Mouse (Mus musculus) monocyte, adult 5-6 weeks (primary cell): Measurements from ENCODE around the gene Mus81. TPM values are rescaled to one million over a fixed set of nuclear protein-coding genes. Genes with fewer than 3 reads are reported as not detected.

Experiments used
- ATAC-seq: fragments of 153-309, 156-312 bp; replicated peaks from 2 replicates; pipeline ENCODE4 v1.8.0; 2017; ENCODE audit warnings: mild to moderate bottlenecking; ENCODE audit not compliant: low TSS enrichment, insufficient number of reproducible peaks, severe bottlenecking, poor library complexity, low FRiP score
- total RNA-seq: library from RNA; stranded (forward); fragments of 200-1000, 200-491, 200-594 nt; gene quantifications from 3 replicates; pipeline ENCODE4 v1.2.3, GENCODE M21; 2017

Mus81 gene
- total RNA-seq, 1 experiment from 2014 or later = 8.7 TPM

DNA sequence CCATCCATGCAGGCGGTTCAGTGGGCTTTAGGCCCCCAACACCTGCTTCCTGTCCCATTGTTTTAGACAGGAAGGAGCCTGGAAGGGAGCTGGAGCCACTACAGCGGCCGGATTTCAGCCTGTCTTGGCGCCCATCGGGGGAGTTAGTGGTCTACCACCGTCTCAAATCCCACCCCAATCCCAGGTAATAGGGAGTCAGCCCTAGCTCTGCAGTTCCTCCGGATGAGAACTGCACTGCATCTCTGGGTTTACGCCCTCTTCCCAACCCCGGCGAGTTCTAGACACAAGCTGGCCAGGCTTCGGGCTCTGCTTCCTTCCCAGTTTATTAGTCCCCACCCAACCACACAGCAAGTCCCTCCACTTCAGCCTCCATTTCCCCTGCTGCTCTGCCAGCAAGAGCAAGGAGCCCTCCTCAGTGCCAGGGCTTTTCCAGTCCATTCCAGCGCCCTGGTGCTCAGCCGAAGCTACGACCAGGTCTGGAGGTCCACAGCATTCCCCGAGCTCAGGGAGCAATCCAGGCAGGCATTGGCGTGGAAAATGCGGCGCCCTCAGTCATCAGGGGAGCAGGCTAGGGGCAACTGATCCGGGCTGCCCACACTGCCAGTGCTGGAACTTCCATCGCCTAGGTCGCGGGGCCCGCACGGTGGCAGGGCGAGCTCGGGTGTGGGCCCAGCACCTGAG lies 31.8 kb downstream of the Mus81 start:
- ATAC-seq = no peak

DNA sequence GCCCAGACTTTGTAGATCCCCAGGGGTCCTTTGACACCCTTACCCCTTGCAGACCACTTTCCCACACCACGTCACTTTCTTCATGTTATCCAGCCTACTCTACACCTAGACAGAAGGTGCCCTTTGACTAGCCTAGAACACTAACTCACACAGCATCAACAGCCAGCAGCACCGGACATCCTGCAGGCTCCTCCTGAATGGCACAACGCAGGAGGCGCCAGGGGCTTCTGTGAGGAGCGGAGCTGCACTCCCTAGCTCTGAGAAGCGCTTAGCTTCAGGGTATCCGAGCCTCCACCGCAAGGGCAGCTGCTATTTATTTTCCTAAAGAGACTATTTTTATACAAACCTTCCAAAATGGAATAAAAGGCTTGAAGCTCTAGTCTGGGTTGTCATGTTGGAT lies 32.6 kb downstream of the Mus81 start:
- no peak for ATAC-seq

DNA sequence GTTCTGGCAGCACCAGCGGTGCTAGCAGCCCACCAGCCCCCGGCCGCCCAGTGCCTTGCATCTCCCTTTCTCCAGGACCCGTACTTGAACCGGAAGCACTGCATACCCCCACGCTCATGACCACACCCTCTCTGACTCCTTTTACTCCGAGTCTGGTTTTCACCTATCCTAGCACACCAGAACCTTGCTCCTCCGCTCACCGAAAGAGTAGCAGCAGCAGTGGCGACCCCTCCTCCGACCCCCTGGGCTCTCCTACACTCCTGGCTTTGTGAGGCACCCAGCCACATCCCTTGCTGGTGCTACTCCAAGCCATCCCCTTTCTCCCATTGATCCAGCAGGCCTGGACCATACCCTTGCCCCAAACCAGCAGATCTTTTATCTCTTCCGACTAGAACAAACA lies 33.2 kb downstream of the Mus81 start:
- no peak for ATAC-seq

DNA sequence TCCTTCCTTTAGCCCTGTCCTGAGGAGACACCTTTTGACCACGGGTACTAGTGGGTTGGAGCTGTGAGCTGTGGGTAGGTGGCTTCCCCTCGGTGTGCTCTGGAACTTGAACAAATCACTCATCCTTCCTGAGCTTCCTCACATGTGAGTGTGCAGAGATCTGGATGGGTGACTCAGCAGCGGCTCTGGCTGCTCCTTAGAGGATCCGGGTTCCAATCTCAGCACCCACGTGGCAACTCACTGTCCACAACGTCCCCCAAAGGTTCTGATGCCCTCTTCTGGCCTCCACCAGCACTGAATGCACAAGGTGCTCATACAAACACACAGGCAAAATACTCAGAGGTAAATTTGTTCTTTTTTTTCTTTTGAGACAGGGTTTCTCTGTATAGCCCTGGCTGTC lies 36.4 kb downstream of the Mus81 start:
- ATAC-seq = no peak

DNA sequence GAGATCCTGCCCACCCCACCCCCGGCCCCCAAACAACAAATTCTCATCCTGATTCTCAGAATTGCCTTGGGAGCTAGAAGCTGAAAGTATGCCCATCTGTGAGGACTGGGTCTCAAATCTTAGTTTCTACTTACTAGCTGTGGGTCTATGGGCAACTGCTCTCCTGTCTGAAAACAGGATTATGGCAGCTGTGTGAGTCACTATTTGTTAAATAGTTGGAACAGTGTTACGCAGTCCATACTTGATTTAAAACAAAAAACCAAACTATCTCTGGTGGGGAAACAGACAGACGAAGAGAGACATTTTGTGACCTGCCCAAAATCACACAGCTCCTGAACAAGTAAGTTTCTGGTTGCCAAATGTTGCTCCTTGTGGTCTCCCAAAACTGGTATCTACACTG lies 38.5 kb downstream of the Mus81 start:
- no peak for ATAC-seq

DNA sequence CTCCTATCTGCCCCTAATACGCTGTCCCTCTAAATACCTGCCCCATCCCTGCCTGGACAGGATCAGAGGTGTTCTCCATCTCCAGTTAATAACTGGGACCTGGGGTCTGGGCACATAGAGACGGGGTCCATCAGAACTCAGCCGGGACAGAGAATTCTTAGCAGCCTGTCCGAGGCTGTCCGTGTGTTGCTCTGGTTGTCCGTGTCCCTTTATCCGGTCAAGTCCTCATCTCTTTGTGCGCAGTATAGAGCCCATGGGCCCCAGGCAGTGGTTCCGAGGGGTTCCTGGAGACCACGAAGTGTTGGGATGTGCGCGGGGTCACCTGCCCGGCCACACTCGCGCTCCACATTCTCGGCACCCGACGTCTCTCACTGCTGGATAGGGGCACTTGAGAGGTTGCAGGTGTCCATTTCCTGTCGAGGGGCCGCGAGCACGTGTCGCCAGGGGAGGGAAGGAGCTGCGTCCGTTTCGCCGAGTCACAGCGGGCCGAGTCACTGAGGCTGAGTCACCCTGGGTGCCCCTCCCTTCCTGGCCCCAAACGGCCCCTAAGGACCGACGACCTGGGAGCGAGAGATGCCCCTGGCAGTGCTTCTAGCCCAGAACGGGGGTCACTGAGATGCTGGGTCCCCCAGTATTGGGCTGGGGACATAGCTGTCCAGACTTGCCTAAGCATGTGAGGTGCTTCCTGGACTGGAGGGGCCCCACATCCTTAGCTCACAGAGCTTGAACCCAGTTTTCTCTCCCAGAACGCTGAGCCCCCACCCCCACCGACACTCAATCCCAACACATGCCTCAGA lies 39.6 kb downstream of the Mus81 start:
- ATAC-seq = peak; percentile 29; the same call in 1 of the 2 replicates

DNA sequence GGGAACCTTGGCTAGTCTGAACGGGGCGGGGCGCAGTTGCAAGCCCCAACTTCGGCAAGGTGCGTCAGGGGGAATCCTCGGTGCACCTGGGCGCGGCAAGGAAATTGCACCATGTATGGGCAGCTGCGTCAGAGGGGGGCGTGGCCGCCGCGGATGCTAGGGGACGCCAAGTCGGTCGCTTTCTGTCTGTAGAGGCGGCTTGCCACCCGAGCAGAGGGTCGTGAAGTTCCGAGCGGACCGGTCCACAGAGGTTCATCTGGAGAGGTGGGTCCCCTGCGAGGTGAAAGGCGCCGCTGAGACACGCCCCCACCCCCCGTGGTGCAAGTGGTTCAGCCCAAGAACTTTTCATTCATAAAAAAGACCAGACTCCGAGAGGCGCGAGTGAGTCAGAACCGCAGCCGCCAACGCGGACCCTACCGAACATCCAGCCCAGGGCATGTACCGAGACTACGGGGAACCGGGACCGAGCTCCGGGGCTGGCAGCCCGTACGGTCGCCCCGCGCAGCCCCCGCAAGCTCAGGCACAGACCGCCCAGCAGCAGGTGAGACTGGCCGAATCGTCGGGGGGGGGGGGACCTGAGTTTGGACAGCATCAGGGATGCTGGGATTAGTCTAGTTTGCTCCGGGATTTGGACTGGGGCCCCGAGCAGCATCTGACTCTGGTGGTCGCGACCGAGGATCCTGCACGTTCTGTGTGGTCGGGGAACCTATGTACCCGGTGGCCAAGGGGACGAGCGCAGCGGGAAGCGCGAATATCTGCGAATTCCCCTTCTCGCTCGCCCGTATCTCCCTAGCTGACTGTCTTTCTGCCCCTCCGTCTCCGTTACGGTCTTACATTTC lies 40.5 kb downstream of the Mus81 start, which contains the start of gene Fosl1:
Gene Fosl1 (plus strand): TSS at position 33 of the 839 bp plus-strand sequence.
- peak; percentile 64 for ATAC-seq

- no peak for ATAC-seq
Observed at GRCm38 (mm10) chr19:5445747-5446146, 42.5 kb downstream of the Mus81 start.

DNA sequence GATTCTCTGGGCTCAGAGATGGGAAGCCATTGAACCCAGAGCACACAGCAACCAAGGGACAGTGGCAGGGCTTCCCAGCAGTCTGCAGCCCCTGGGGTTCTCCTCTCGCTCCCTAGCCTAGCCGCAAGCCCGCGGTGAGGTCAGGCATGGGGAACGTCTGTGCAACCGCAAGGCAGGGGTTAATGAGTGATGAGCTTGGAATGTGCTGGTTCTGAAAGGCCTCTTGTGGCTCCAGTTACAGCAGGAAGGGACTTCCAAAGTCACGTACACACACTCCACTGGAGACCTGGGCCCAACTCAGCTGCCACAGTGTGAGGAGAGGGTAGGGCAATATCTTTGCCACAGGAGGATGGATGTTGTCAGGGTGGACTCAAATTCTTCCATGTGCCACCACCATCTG lies 43.2 kb downstream of the Mus81 start:
- ATAC-seq = no peak

DNA sequence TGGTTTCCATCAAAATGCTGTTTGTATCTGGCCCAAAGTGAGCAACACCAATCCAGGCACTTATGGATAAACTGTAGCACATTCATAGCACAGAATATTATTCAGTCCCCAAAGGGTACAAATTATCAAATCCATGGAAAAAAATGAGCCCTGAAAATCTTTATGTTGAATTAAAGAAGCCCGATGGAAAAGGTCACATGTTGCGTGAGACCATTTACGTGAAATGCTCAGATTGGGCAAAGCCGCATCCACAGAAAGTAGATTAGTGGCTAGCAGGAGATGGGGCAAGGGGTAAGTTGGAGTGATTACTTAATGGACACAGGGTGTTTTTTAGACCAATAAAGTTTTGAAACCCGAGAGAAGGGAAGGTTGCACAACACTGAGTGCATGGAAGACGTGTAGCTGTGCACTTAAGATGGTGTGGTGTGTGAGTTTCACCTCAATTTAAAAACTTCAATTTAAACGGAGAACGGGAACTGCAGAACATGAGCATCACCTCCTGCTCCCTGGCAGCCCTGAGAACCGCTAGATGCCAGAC lies 43.8 kb downstream of the Mus81 start:
- ATAC-seq = peak; percentile 36; the same call in 1 of the 2 replicates

- ATAC-seq = no peak
Observed at GRCm38 (mm10) chr19:5433951-5434350, 54.3 kb downstream of the Mus81 start.

GRCm38 (mm10) chr19:5432992-5433852 lies 55.0 kb downstream of the Mus81 start:
- ATAC-seq = peak; percentile 81

Other genes starting within 250 kb of the Mus81 start
- 11.1 to 32.0 TPM (median 19.2 TPM) in 3 replicates for gene Pacs1, start 215.3 kb downstream of the Mus81 start, total RNA-seq
- gene Sf3b2, start 192.9 kb downstream of the Mus81 start, total RNA-seq = 229 to 250 TPM (median 247 TPM) in 3 replicates
- gene Gal3st3, start 190.1 kb downstream of the Mus81 start, total RNA-seq = not detected in 3 replicates
- not detected in 3 replicates for gene Catsper1, start 152.7 kb downstream of the Mus81 start, total RNA-seq
- 1.1 TPM in 1 of 3 replicates, not detected in the others for gene Cst6, start 138.8 kb downstream of the Mus81 start, total RNA-seq
- 29.9 to 38.8 TPM (median 33.8 TPM) in 3 replicates for gene Eif1ad, start 121.7 kb downstream of the Mus81 start, total RNA-seq
- 9.9 to 29.1 TPM (median 22.3 TPM) in 3 replicates for gene Banf1, start 121.2 kb downstream of the Mus81 start, total RNA-seq
- 133 to 142 TPM (median 133 TPM) in 3 replicates for gene Sart1, start 99.7 kb downstream of the Mus81 start, total RNA-seq
- gene Tsga10ip, start 85.9 kb downstream of the Mus81 start, total RNA-seq = not detected in 3 replicates
- 111 to 135 TPM (median 121 TPM) in 3 replicates for gene Drap1, start 63.4 kb downstream of the Mus81 start, total RNA-seq
- 10.6 to 20.5 TPM (median 14.0 TPM) in 3 replicates for gene AI837181, start 63.3 kb downstream of the Mus81 start, total RNA-seq
- gene Fosl1, start 40.9 kb downstream of the Mus81 start, total RNA-seq = 0.49 to 2.6 TPM (median 2.0 TPM) in 3 replicates
- 1.2 to 4.1 TPM (median 3.8 TPM) in 3 replicates for gene Ccdc85b, start 30.5 kb downstream of the Mus81 start, total RNA-seq
- gene Fibp, start 27.8 kb downstream of the Mus81 start, total RNA-seq = 71.3 to 104 TPM (median 95.3 TPM) in 3 replicates
- 113 to 416 TPM (median 150 TPM) in 3 replicates for gene Ctsw, start 19.9 kb downstream of the Mus81 start, total RNA-seq
- 2.0 to 5.9 TPM in 2 of 3 replicates, not detected in the other for gene Efemp2, start 14.4 kb downstream of the Mus81 start, total RNA-seq
- 931 to 1,266 TPM (median 1,127 TPM) in 3 replicates for gene Cfl1, start 2.1 kb upstream of the Mus81 start, total RNA-seq
- 0.29 TPM in 1 of 3 replicates, not detected in the others for gene 1700020D05Rik, start 15.4 kb upstream of the Mus81 start, total RNA-seq
- 2.4 to 6.9 TPM (median 4.7 TPM) in 3 replicates for gene Snx32, start 22.1 kb upstream of the Mus81 start, total RNA-seq
- not detected in 3 replicates for gene Ovol1, start 72.2 kb upstream of the Mus81 start, total RNA-seq
- 13.2 to 18.0 TPM (median 16.1 TPM) in 3 replicates for gene Ap5b1, start 79.6 kb upstream of the Mus81 start, total RNA-seq
- 71.5 to 138 TPM (median 136 TPM) in 3 replicates for gene Rnaseh2c, start 113.5 kb upstream of the Mus81 start, total RNA-seq
- gene Kat5, start 121.8 kb upstream of the Mus81 start, total RNA-seq = 65.5 to 109 TPM (median 99.2 TPM) in 3 replicates
- gene Rela, start 149.1 kb upstream of the Mus81 start, total RNA-seq = 58.6 to 89.7 TPM (median 73.2 TPM) in 3 replicates
- 83.5 to 149 TPM (median 83.8 TPM) in 3 replicates for gene Sipa1, start 175.3 kb upstream of the Mus81 start, total RNA-seq
- 41.8 to 57.5 TPM (median 46.8 TPM) in 3 replicates for gene Map3k11, start 200.3 kb upstream of the Mus81 start, total RNA-seq
- gene Pcnx3, start 200.5 kb upstream of the Mus81 start, total RNA-seq = 13.3 to 41.9 TPM (median 22.3 TPM) in 3 replicates
- 1.3 TPM in 2 of 3 replicates, not detected in the other for gene Kcnk7, start 216.0 kb upstream of the Mus81 start, total RNA-seq
- 141 to 192 TPM (median 174 TPM) in 3 replicates for gene Ehbp1l1, start 237.9 kb upstream of the Mus81 start, total RNA-seq
- 33.1 to 54.4 TPM (median 45.1 TPM) in 3 replicates for gene Fam89b, start 241.3 kb upstream of the Mus81 start, total RNA-seq